Mouse (Mus musculus) heart, adult 2 months (tissue): ENCODE data around the gene Gtsf1. TPM values are rescaled to one million over a fixed set of nuclear protein-coding genes. Genes with fewer than 3 reads are reported as not detected.
"Not testable (repeated sequence)": the region's sequence is repeated elsewhere in the genome, so short reads cannot be mapped to it uniquely, and the experiment has no call there.

ENCODE experiments used
- DNase-seq, 2 experiments: peaks; one replicate each; pipeline ENCODE4 v3.0.0; 2021
- H3K27ac ChIP-seq: fragments of 200-600 bp; 2 replicates; pipeline ENCODE4 v1.8.1; 2022
- H3K27me3 ChIP-seq: fragments of 200-500 bp; 2 replicates; pipeline ENCODE4 v1.6.1; 2012; ENCODE audit warnings: mild to moderate bottlenecking, low read length, inconsistent platforms, mixed read lengths; ENCODE audit not compliant: control insufficient read depth, insufficient read depth
- H3K36me3 ChIP-seq: fragments of 200-500 bp; 2 replicates; pipeline ENCODE4 v1.6.1; 2012; ENCODE audit warnings: low read length, inconsistent platforms; ENCODE audit not compliant: control insufficient read depth, insufficient read depth
- H3K4me1 ChIP-seq: fragments of 200-500 bp; 2 replicates; pipeline ENCODE4 v1.6.1; 2011; ENCODE audit warnings: low read length; ENCODE audit not compliant: control insufficient read depth, insufficient read depth
- H3K4me3 ChIP-seq: fragments of 200-600 bp; 2 replicates; pipeline ENCODE4 v1.8.1; 2022
- H3K79me2 ChIP-seq: fragments of 200-500 bp; replicated peaks from 2 replicates; pipeline ENCODE4 v1.6.1; 2012; ENCODE audit warnings: mild to moderate bottlenecking, inconsistent platforms, low read length, moderate library complexity, mixed read lengths; ENCODE audit not compliant: control insufficient read depth, insufficient read depth
- H3K9ac ChIP-seq: fragments of 200-500 bp; 2 replicates; pipeline ENCODE4 v1.6.1; 2012; ENCODE audit warnings: low read depth, mild to moderate bottlenecking, control low read depth, inconsistent platforms, low read length, mixed read lengths
- CTCF ChIP-seq: fragments of 200-600 bp; IDR thresholded peaks from 2 replicates; pipeline ENCODE4 v1.8.1; 2022; ENCODE audit warnings: antibody characterized with exemption, mild to moderate bottlenecking, moderate library complexity
- EP300 ChIP-seq: fragments of 200-500 bp; IDR thresholded peaks from 2 replicates; pipeline ENCODE4 v1.6.1; 2011; ENCODE audit warnings: low read depth, low read length, control low read depth; ENCODE audit not compliant: insufficient read depth
- POLR2A ChIP-seq: fragments of 200-500 bp; IDR thresholded peaks from 2 replicates; pipeline ENCODE4 v1.6.1; 2011; ENCODE audit warnings: mild to moderate bottlenecking, low read depth, low read length, control low read depth; ENCODE audit not compliant: insufficient read depth
- WGBS: fragments of 180-500 bp; shearing (Covaris S2); methylation state at CpG from one replicate; pipeline ENCODE4 v1.1.7; 2018; 5-methylcytosine and 5-hydroxymethylcytosine counted together
- intact Hi-C: fragments of 180-260 bp; cut with DNase I; formaldehyde crosslinking; loops from one replicate; pipeline ENCODE4 v1.15.1; 2025
- polyA plus RNA-seq: library from polyadenylated mRNA; depleted of rRNA; stranded (reverse); fragments of >200 nt; gene quantifications from 2 replicates; pipeline ENCODE4 v1.2.3, GENCODE M21; 2012
- total RNA-seq, 2 experiments: library from RNA; stranded (reverse); gene quantifications; 2 replicates each; pipeline ENCODE4 v1.2.3; 2021

Gtsf1 gene
- total and polyA plus RNA-seq, 3 experiments: 0.51 TPM; not detected in 2

DNA sequence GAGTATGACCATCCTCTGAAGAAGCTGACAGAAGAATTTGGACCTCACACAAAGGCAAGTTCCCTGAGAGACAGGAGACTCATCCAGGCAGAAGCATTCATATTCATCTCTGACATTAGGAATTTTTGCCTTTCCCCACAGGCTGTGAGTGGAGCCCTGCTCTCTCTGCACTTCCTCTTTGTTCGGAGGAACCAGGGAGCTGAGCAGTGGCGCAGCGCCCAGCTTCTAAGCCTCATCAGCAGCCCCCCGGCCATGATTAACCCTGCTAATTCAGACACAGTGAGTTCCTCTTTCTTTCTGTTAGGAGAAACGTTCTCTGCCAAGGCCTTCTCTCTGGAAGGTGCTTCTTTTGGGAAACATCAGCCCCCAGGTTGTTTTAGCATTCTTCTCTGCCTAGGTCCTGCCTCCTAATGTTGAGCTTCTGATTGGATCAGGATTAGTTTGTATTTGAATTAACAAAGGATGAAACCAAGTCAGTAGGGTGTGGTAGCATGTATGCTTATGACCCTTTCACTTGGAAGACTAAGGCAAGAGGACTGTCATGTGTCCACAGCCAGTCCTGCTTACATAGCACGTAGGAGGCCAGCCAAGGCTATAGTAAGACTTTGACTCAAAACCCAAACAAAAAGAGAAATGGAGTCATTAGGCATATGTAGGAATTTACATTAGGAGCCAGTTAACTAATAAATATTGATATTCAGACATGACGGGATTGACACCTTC lies 32.4 kb upstream of the Gtsf1 start:
- Histone ChIP-seq H3K79me2 (no peaks in the 10 kb centered on the region), H3K4me1 (no peaks in the 10 kb centered on the region), H3K36me3 (no peaks in the 10 kb centered on the region), H3K4me3 (no peak overlapping the region), H3K9ac (no peak overlapping the region), H3K27me3 (no peaks in the 10 kb centered on the region), H3K27ac (no peak overlapping the region)
- DNase-seq: peak in 1 of 2 experiments; percentile 51
- intact Hi-C loops: no loop called here
- WGBS: 66% methylated on average over 7 of the region's 7 CpGs
- TF ChIP-seq CTCF (no peak), EP300 (no peak), POLR2A (no peak)

DNA sequence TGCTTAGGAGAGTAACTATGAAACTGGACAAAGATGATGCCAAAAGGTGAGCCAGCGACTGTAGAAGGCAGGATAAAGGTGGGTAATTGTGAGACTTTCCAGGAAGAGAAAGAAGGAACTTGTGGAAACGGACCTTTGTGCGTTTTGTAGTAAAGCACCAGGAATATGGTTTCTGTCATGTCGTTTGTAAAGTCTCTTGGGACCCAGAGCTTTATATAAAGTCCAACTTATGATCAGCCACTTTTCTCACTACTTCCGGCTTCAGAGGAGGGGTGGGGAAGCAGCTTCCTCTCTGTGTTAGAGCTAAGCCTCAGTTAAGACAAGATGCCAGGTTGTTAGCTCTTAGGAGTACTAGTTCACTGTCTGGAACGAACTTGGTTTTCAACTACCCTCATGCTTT lies 24.2 kb upstream of the Gtsf1 start:
- Histone ChIP-seq H3K79me2 (no peaks in the 10 kb centered on the region), H3K27ac (no peak overlapping the region), H3K9ac (no peak overlapping the region), H3K4me1 (no peaks in the 10 kb centered on the region), H3K27me3 (no peaks in the 10 kb centered on the region), H3K36me3 (no peaks in the 10 kb centered on the region), H3K4me3 (no peak overlapping the region)
- DNase-seq: no peak
- whole genome bisulfite sequencing: 58% methylated on average over 6 of the region's 6 CpGs
- TF ChIP-seq EP300: no peak
- no peak for TF ChIP-seq CTCF
- TF ChIP-seq POLR2A: no peak
- intact Hi-C loops: no loop called here

DNA sequence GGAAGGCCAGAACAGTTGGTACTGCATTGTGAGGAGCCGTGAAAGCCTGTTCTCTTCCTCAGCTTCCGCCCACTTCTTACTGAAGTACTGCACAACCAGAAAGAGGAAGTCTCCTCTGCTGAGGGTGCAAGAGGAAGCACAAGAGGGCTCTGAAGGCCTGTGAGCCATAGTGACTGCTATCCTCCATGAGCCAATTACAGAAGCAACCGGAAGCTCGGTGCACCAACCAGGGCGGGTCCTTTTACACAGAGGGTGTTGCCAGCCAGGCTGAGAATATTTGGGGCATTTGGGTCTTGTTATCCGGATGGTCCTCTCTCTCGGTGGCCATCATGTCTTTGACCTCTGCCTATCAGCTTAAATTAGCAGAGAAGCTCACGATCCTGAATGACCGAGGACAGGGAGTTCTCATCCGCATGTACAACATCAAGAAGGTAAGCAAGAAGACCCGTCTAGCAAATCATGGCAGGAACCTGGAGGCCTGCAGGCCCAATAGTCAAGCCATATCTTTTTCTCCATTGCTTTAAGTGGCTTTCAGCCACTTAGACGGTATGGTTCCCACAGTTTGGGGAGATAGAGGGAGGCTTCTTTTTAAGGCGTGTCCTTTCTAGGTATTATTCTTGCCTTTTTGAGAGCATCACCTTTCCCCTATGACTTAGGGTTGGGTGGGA lies 23.4 kb upstream of the Gtsf1 start, which contains the start of gene Nckap1l:
Gene Nckap1l (plus strand): TSS at position 244 of the 668 bp plus-strand sequence.
- peak; percentile 37 to 77 for DNase-seq
- Histone ChIP-seq H3K9ac (no peak within 1 kb of the TSS), H3K4me1 (no peaks in the 10 kb centered on the region), H3K27me3 (no peaks in the 10 kb centered on the region), H3K27ac (no peak within 1 kb of the TSS), H3K36me3 (no peaks in the 10 kb centered on the region), H3K4me3 (no peak within 1 kb of the TSS), H3K79me2 (no peaks in the 10 kb centered on the region)
- WGBS: 79% methylated on average over 13 of the region's 13 CpGs
- no peak for TF ChIP-seq CTCF
- TF ChIP-seq POLR2A: peak; percentile 47; the same call in 1 of the 2 replicates
- intact Hi-C loops: no loop called here

DNA sequence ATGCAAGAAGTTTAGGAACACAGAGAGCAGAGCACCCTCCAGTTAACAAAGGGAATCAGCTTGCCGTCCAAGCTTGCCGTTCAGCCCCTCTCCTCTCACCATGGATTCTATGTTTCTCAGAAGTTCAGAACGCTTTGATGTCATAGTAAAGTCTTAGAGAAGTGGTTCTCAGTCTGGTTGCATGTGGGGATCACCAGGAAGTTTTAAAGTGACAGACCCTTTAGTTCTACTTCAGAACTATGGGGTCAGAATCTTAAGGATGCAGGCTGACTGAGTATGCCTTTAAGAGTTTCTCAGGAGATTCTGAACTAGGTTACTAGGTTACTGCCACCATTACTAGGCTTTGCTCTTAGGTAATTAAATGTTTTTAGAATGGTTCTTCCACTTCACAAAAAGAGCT lies 18.1 kb upstream of the Gtsf1 start, which contains the start of gene Gtsf2:
Gene Gtsf2 (minus strand): TSS at position 101 of the 400 bp plus-strand sequence.
- Histone ChIP-seq H3K4me3 (no peak within 1 kb of the TSS), H3K79me2 (no peaks in the 10 kb centered on the region), H3K36me3 (no peaks in the 10 kb centered on the region), H3K27ac (no peak within 1 kb of the TSS), H3K27me3 (no peaks in the 10 kb centered on the region), H3K9ac (no peak within 1 kb of the TSS), H3K4me1 (no peaks in the 10 kb centered on the region)
- intact Hi-C loops: no loop called here
- WGBS: 54% methylated on average over 3 of the region's 3 CpGs
- TF ChIP-seq POLR2A: no peak
- TF ChIP-seq EP300: no peak
- TF ChIP-seq CTCF: no peak
- DNase-seq: no peak

- H3K79me2 ChIP-seq, H3K36me3 ChIP-seq, intact Hi-C loops, H3K27me3 ChIP-seq, H3K27ac ChIP-seq, H3K4me1 ChIP-seq, DNase-seq, H3K9ac ChIP-seq, H3K4me3 ChIP-seq: not testable (repeated sequence)
- WGBS: 72% methylated on average over 4 of the region's 4 CpGs
Observed at GRCm38 (mm10) chr15:103445966-103446365, 15.7 kb upstream of the Gtsf1 start.

DNA sequence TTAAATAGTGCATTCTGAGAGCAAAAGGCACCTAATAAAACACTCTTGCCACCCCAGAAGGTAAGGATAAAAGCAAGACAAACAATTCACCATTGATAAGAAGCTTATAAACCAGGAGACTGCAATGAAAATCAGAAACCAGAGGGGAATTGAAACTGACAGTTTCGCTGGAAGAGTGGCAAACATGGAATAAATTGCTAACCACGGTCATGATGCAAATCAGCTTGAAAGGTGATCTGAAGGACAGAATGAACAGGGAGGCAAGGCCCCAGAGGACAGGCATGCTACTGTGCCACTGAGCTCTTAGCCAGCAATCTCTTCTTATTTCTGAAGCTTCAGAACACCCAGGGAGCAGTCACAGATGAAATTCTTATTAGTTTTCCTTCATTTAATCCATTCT lies 3.3 kb downstream of the Gtsf1 start:
- H3K27ac ChIP-seq: no peak overlapping the region
- intact Hi-C loops: no loop called here

GRCm38 (mm10) chr15:103405586-103405985 lies 24.7 kb downstream of the Gtsf1 start:
- intact Hi-C loops, H3K36me3 ChIP-seq, H3K4me1 ChIP-seq, H3K4me3 ChIP-seq, DNase-seq, H3K27ac ChIP-seq, H3K79me2 ChIP-seq, H3K27me3 ChIP-seq, H3K9ac ChIP-seq: not testable (repeated sequence)
- WGBS: 94% methylated on average over 3 of the region's 3 CpGs

More for the DNA sequence above, 3.3 kb downstream of the Gtsf1 start:
- H3K27me3 ChIP-seq: no peaks in the 10 kb centered on the region; the same call in 1 of the 2 replicates
- H3K4me3 ChIP-seq: no peak overlapping the region
- no peaks in the 10 kb centered on the region for H3K79me2 ChIP-seq
- TF ChIP-seq EP300 (no peak), CTCF (no peak), POLR2A (no peak)
- DNase-seq: no peak
- no peaks in the 10 kb centered on the region for H3K4me1 ChIP-seq
- no peaks in the 10 kb centered on the region for H3K36me3 ChIP-seq
- H3K9ac ChIP-seq: no peak overlapping the region
- 57% methylated on average over 2 of the region's 2 CpGs for WGBS
